Mouse (Mus musculus): ENCODE measurements around the gene Galnt13. TPM values are rescaled to one million over a fixed set of nuclear protein-coding genes. Genes with fewer than 3 reads are reported as not detected.
"Not testable (repeated sequence)": the region's sequence is repeated elsewhere in the genome, so short reads cannot be mapped to it uniquely, and the experiment has no call there.

Gene Galnt13
- total RNA-seq, 2 experiments from 2014 or later, result not detected

GRCm38 (mm10) chr2:54936369-54936768 lies 500.3 kb downstream of the Galnt13 start:
- DNase-seq, result no peak

- no peak for DNase-seq
Observed at GRCm38 (mm10) chr2:54937306-54937705, 501.2 kb downstream of the Galnt13 start.

DNA sequence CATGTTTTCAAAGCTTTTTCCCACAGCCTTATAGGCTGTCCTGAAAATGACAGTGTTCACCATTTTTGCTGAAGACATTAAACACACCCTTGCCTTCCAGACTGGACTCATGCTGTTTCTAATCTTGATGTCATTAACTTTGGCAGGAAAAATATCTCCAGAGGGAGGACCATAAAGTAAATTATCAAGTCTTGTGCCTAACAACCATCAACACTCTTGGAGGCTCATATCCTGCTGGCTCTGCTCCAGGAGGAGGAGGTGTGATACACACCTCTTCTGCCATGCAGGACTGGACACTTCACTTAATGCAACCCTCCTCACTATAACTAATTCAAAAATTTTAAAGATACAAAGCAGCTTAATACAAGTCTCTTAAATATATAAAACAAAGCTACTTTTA lies 502.0 kb downstream of the Galnt13 start:
- no peak for DNase-seq

- no peak for DNase-seq
Observed at GRCm38 (mm10) chr2:54943386-54943785, 507.3 kb downstream of the Galnt13 start.

GRCm38 (mm10) chr2:54983839-54984238 lies 547.7 kb downstream of the Galnt13 start:
- DNase-seq, result no peak

DNA sequence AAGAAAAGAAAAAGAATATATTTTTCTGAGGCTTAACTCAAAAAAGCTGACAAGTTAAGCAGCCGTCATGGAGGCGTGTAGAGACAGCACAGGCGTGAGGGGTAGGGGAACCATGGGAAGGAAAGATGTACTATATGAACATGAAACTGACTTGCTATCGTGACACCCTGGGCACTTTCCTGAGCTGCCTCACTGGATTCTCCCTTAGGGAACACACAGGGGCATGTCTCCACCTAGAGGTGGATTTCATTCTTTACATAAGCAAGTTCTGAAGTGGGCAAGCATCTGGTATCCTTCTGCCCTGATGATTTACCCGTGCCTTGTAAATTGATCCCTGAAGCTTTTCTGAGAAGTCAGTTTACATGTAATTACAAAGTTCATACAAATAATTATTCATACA lies 586.4 kb downstream of the Galnt13 start:
- not testable (repeated sequence) for DNase-seq

GRCm38 (mm10) chr2:55034610-55035009 lies 598.5 kb downstream of the Galnt13 start:
- DNase-seq, result no peak

GRCm38 (mm10) chr2:55065469-55066315 lies 629.6 kb downstream of the Galnt13 start:
- no peak for DNase-seq

DNA sequence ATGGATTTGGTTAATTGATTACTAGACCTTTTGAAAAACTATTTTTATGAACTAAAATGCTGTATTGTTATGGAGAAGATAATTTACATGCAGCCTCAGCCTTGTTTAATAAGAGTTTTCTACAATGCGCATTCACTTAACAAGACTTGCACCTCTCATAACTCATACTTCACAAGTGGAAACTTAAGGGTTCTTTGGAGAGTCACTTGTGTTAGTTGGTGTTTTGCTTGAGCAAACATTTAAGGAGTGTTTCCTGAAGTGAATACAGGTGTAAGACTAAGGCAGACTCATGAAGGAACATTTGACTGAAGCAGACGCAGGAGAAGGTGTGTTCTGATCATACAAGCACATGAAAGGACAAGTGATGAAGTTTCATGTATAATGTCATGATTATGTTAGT lies 649.5 kb downstream of the Galnt13 start:
- DNase-seq, result no peak

DNA sequence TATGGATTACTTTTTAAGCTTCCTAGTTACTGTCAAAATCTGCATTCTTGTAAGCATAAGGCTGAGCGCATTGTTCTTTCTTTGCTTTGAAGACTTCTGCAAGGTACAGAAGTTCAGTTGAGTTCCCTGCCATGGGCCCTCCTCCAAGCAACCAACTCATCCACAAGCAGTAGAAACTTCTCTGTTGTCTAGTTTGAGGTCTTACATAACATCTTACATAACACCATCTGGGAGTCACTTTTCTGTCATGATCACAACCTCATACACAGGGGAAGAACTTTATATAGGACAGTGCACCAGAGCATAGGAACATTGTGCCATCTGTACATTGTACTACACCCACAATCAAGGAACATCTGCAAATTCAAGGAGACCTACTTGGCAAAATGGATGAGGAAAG lies 651.9 kb downstream of the Galnt13 start:
- DNase-seq, result no peak

DNA sequence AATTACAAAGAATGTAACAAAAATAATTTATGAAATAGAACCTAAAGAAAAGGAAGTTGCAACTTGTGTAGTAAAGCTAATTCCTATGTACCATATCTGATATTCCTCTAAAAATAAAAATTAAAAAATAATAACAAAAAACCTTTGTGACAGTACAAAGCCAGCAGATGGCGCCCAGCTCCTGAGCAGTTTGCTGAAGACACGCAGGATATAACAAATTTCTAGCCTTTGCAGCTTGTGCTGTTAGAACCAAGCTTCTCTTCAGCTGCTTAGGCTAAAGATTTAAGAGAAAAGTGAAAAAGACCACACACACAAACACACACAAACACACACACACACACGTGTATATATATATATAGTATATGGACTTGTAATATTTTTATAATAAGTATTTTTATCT lies 654.2 kb downstream of the Galnt13 start:
- peak; percentile 32 for DNase-seq

GRCm38 (mm10) chr2:55091495-55091894 lies 655.4 kb downstream of the Galnt13 start:
- no peak for DNase-seq

GRCm38 (mm10) chr2:55099100-55099499 lies 663.0 kb downstream of the Galnt13 start:
- no peak for DNase-seq

DNA sequence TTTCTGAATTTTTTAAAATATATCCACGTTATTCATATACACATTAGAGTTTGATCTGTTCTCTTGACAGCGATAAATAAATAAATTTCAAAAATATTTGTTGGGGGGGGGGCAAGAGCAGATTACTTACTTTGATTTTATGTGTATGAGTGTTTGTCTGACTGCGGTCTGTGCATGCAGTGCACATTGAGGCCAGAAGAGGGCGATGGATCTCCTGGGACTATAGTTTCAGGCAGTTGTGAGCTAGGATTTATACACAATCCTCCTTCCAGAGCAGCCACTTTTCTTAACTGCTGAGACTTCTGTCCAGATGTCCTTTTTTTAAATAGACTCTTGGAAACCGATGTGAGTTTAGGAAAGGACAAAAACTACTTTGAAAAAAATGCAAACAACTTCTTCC lies 665.2 kb downstream of the Galnt13 start:
- DNase-seq, result peak; percentile 18

DNA sequence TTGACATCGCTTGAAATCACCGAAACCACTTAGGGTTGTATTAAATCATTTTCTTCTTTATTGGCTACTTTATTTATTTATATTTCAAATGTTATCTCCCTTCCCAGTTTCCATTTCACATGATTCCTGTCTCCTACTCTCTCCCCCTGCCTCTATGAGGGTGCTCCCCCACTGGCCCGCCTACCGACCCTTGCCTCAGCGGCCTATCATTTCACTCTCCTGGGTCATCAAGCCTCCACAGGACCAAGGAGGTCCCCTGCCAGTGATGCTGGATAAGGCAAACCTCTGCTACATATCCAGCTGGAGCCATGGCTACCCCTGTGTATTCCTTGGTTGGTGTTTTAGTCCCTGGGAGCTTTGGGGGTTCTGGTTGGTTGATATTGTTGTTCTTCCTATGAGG lies 667.4 kb downstream of the Galnt13 start:
- no peak for DNase-seq

DNA sequence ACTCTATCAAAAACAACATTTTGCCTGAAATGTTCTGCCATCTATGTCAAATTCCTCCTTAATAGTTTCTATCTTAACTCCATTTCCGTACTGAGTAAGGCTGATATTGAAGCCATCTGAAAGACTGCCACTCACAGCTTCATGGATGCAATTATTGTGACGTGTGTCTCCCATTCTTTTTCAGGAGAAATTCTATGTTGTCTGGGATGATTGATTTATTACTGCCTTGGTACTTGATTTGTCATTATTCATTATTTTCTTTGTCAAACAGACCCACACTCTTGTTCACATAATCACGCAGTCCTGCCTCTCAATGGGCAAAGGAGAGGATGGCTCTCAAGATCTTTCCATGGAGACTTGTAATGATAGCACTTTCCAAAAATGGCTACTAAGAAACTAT lies 671.7 kb downstream of the Galnt13 start:
- DNase-seq, result no peak

- no peak for DNase-seq
Observed at GRCm38 (mm10) chr2:55153089-55153488, 717.0 kb downstream of the Galnt13 start.

DNA sequence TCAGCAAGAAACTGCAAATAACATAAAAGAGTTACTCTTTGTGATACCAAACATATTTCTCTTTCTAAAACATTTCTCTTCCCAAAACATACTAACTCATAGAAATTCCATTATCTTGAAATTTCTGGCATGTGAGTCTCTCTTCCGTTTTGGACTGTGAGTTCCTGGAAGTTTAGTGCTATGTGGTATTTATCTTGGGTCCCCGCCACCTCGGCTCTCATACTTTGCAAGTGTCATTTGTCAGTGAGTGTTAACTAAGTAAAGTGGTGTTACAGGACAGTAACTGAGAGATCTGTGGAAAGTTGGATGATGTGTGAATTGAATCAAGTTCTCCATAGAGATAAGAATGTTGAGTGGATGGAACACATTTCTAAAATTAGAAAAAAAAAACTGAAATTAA lies 728.7 kb downstream of the Galnt13 start:
- peak; percentile 42 for DNase-seq

Data from heart, postnatal 4 days (tissue).